Mouse (Mus musculus) ES-E14 (cell line): Measurements from ENCODE around the gene Kpna7.

Source experiments
- CHD2 ChIP-seq: IDR thresholded peaks from 2 replicates; pipeline ENCODE4 v1.6.1; 2014; ENCODE audit warnings: mild to moderate bottlenecking, low read depth, low read length, inconsistent platforms
- HCFC1 ChIP-seq: IDR thresholded peaks from 2 replicates; pipeline ENCODE4 v1.6.1; 2012; ENCODE audit warnings: low read length, inconsistent platforms, borderline replicate concordance; ENCODE audit not compliant: insufficient read depth
- MAFK ChIP-seq: IDR thresholded peaks from 2 replicates; pipeline ENCODE4 v1.6.1; 2014; ENCODE audit warnings: mild to moderate bottlenecking, low read depth, low read length, inconsistent platforms; ENCODE audit not compliant: insufficient read depth
- ZC3H11A ChIP-seq: IDR thresholded peaks from 2 replicates; pipeline ENCODE4 v1.6.1; 2012; ENCODE audit warnings: low read depth, mild to moderate bottlenecking, inconsistent platforms, low read length, borderline replicate concordance
- ZNF384 ChIP-seq: IDR thresholded peaks from 2 replicates; pipeline ENCODE4 v1.6.1; 2012; ENCODE audit warnings: low read depth, low read length, inconsistent platforms

DNA sequence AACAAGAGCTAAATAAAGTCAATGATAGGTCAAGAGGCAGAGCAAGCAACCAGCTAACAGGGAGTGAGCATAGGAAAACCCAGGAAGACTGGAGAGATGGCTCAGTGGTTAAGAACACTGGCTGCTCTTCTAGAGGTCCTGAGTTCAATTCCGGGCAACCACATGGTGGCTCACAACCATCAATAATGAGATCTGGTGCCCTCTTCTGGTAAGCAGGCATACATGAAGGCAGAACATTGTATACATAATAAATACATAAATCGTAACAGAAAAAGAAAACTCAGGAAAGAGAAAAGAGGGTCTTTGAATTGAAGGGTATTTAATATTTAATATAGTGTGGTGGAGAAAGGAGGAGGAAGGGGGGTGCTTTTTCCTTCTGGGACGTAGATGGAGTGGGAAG is 112.6 kb downstream of the Kpna7 start:
- TF ChIP-seq HCFC1 (no peak), ZNF384 (no peak), CHD2 (no peak), MAFK (no peak), ZC3H11A (no peak)
